Mouse (Mus musculus) C3H10T1/2 (cell line): Measurements from ENCODE around the gene Uso1. TPM values are rescaled to one million over a fixed set of nuclear protein-coding genes. Genes with fewer than 3 reads are reported as not detected.

ENCODE experiments used
- polyA plus RNA-seq, 2 experiments: library from polyadenylated mRNA; unstranded; fragments of >200 nt; fragmentation: generic; extraction: Trizol; gene quantifications; one replicate each; pipeline ENCODE4 v1.2.1; 2012; ENCODE audit warnings: missing spikeins in 2 of 2

The Uso1 gene
- 10 to 100 TPM in 1 of 2 experiments, 1 to 10 TPM in 1; 2.4 to 20.9 TPM for polyA plus RNA-seq

DNA sequence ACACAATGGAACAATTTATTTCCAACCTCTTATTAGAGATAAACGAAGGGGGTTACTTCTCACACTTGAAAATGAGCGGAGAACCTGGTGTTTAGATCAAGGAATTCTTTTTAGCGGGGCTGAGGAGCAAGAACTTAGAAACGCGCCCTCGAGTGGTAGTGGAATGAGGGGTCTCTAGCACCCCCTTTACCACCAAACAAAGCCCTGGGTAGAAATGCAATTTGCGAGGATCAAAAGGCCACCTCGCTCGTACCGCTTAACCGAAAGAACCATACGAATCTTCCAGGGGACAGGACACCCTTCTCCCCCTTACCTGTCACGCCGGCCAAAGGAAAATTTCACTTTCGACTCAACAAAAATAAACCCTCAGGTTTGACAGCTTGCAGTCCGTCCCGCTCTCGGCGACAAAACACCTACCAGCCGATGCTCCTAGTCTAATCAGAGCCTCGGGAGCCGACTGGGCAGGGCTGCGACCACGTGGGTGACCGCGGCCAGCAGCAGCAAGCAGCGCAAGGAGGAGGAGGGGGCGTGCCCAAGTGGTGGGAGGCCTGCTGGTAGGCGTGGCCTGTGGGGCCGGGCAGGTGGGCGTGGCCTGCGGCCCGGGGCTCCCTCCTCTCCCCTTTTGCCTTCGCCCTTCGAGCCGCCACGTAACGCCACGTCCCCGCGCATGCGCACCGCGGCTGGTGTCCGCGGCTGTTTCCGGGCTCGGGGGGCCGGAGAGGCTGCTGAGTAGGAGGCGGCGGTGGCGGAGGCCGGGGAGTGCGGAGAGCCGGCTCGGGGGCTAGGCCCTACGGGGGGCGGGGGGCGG lies at the start of gene Uso1:
Gene Uso1, plus strand, starts transcription at position 700 of the 808 bp plus-strand sequence.

DNA sequence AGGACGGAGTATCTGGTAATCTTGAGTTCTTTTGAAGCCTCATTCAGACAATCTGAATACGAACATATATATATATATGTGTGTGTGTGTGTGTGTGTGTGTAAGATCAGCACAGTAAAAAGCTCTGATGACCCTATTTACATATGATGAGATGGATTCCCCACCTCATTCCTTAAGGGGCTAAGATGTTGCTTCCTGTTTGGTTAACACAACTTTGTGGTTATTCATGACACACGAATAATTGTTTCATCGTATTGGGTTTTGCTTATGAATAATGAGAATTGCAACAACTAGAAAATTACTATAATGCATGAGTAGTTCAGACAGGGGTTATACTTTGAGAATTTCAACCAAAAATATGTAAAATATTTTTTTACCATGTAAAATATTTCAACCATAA lies 77.6 kb downstream of the Uso1 start, which contains the start of gene U90926:
Gene U90926, minus strand, starts transcription at position 101 of the 400 bp plus-strand sequence.

Other genes starting within 250 kb of the Uso1 start
- 10 to 100 TPM in 1 of 2 experiments, 1 to 10 TPM in 1; 8.8 to 34.6 TPM for gene Rchy1, start 174.9 kb upstream of the Uso1 start, polyA plus RNA-seq
- under 1 TPM in 1 of 2 experiments, not detected in 1; 0.11 TPM for gene Odaph, start 150.5 kb upstream of the Uso1 start, polyA plus RNA-seq
- gene Cdkl2, start 94.1 kb upstream of the Uso1 start, polyA plus RNA-seq, result 1 to 10 TPM in 1 of 2 experiments, under 1 TPM in 1; 0.12 to 1.6 TPM
- 10 to 100 TPM in 1 of 2 experiments, 1 to 10 TPM in 1; 3.2 to 21.7 TPM for gene G3bp2, start 54.2 kb upstream of the Uso1 start, polyA plus RNA-seq
- gene U90926, start 77.5 kb downstream of the Uso1 start, polyA plus RNA-seq, result not detected
- under 1 TPM; 0.06 to 0.40 TPM for gene Ppef2, start 118.3 kb downstream of the Uso1 start, polyA plus RNA-seq
- 10 to 100 TPM in 1 of 2 experiments, 1 to 10 TPM in 1; 2.1 to 43.8 TPM for gene Naaa, start 140.2 kb downstream of the Uso1 start, polyA plus RNA-seq
- gene Sdad1, start 172.5 kb downstream of the Uso1 start, polyA plus RNA-seq, result 1 to 10 TPM; 1.7 to 4.4 TPM
- under 1 TPM in 1 of 2 experiments, not detected in 1; 0.01 TPM for gene Cxcl9, start 190.1 kb downstream of the Uso1 start, polyA plus RNA-seq
- gene Art3, start 193.9 kb downstream of the Uso1 start, polyA plus RNA-seq, result under 1 TPM in 1 of 2 experiments, not detected in 1; 0.06 TPM
- 1 to 10 TPM in 1 of 2 experiments, under 1 TPM in 1; 0.61 to 2.5 TPM for gene Cxcl10, start 211.0 kb downstream of the Uso1 start, polyA plus RNA-seq